Mouse (Mus musculus): ENCODE measurements around the gene Atp13a2. TPM values are rescaled to one million over a fixed set of nuclear protein-coding genes. Genes with fewer than 3 reads are reported as not detected.

Gene Atp13a2
- total and polyA plus RNA-seq, 3 experiments = 21.4 to 67.7 (median 22.3) TPM

GRCm38 (mm10) chr4:141014856-141015255 is 28.2 kb downstream of the Atp13a2 start:
- TF ChIP-seq GATA1 (IDR thresholded peaks at IDR 0.05; ENCODE audit: borderline replicate concordance, low read length) = no peak
- no peak for TF ChIP-seq GATA2 (IDR thresholded peaks at IDR 0.05; ENCODE audit: borderline replicate concordance, low read depth, low read length)
- no peak for TF ChIP-seq POLR2AphosphoS5 (IDR thresholded peaks at IDR 0.05; ENCODE audit: insufficient replicate concordance, low read depth, low read length)
- TF ChIP-seq TAL1 (conservative IDR thresholded peaks at IDR 0.05; ENCODE audit: low read depth, low read length) = no peak
- Histone ChIP-seq H3K4me1 (ENCODE audit: insufficient read depth, low read depth, low read length) (no peaks in the 10 kb centered on the region; the same call in 1 of the 2 replicates), H3K9me3 (replicated peaks) (no peaks in the 10 kb centered on the region), H3K27me3 (ENCODE audit: insufficient read depth, low read length) (peaks cover 53% of the 10 kb centered on the region; the same call in 1 of the 2 replicates), H3K4me3 (ENCODE audit: low read depth, low read length) (no peak overlapping the region), H3K36me3 (replicated peaks) (no peaks in the 10 kb centered on the region)
- DNase-seq (ENCODE audit: low spot score) (no peak), ATAC-seq (ENCODE audit: extremely low read depth, insufficient number of reproducible peaks, low FRiP score, poor library complexity, severe bottlenecking) (no peak)

GRCm38 (mm10) chr4:141015356-141015755 is 28.7 kb downstream of the Atp13a2 start:
- Histone ChIP-seq H3K4me3 (ENCODE audit: low read depth, low read length) (no peak overlapping the region), H3K9me3 (replicated peaks) (no peaks in the 10 kb centered on the region), H3K4me1 (ENCODE audit: insufficient read depth, low read depth, low read length) (no peaks in the 10 kb centered on the region; the same call in 1 of the 2 replicates), H3K36me3 (replicated peaks) (no peaks in the 10 kb centered on the region), H3K27me3 (ENCODE audit: insufficient read depth, low read length) (peaks cover 51% of the 10 kb centered on the region; the same call in 1 of the 2 replicates)
- TF ChIP-seq GATA1 (IDR thresholded peaks at IDR 0.05; ENCODE audit: borderline replicate concordance, low read length) (no peak), TAL1 (conservative IDR thresholded peaks at IDR 0.05; ENCODE audit: low read depth, low read length) (no peak), GATA2 (IDR thresholded peaks at IDR 0.05; ENCODE audit: borderline replicate concordance, low read depth, low read length) (no peak), CTCF (IDR thresholded peaks at IDR 0.05; ENCODE audit: low read depth, low read length) (no peak), POLR2AphosphoS5 (IDR thresholded peaks at IDR 0.05; ENCODE audit: insufficient replicate concordance, low read depth, low read length) (no peak)
- no peak for DNase-seq (ENCODE audit: low spot score)
- no peak for ATAC-seq (ENCODE audit: extremely low read depth, insufficient number of reproducible peaks, low FRiP score, poor library complexity, severe bottlenecking)

DNA sequence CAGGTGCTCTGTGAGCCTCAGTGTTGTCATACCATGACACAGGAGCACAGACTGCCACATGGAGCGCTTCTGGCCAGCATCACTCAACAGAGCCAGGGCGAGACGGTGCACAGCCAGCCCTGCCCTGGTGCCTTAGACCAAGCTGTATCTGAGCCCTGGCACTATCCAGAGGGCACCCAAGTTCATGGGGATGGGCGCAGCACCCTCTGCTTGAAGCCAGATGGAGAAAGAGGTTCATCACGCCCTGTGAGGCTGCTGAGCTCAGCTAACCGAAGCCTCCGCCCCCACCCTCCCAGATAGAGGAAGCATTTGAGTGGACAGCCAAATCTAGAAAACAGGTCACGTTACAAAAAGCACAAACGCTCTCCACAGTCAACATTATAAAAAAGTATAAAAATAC is 29.6 kb downstream of the Atp13a2 start:
- Histone ChIP-seq H3K27me3 (ENCODE audit: insufficient read depth, low read length) (peaks cover 46% of the 10 kb centered on the region; the same call in 1 of the 2 replicates), H3K4me1 (ENCODE audit: insufficient read depth, low read depth, low read length) (no peaks in the 10 kb centered on the region; the same call in 1 of the 2 replicates), H3K4me3 (ENCODE audit: low read depth, low read length) (no peak overlapping the region), H3K36me3 (replicated peaks) (no peaks in the 10 kb centered on the region), H3K9me3 (replicated peaks) (no peaks in the 10 kb centered on the region)
- no peak for ATAC-seq (ENCODE audit: extremely low read depth, insufficient number of reproducible peaks, low FRiP score, poor library complexity, severe bottlenecking)
- DNase-seq (ENCODE audit: low spot score) = no peak
- TF ChIP-seq POLR2AphosphoS5 (IDR thresholded peaks at IDR 0.05; ENCODE audit: insufficient replicate concordance, low read depth, low read length) (no peak), CTCF (IDR thresholded peaks at IDR 0.05; ENCODE audit: low read depth, low read length) (no peak), TAL1 (conservative IDR thresholded peaks at IDR 0.05; ENCODE audit: low read depth, low read length) (no peak), GATA2 (IDR thresholded peaks at IDR 0.05; ENCODE audit: borderline replicate concordance, low read depth, low read length) (no peak), GATA1 (IDR thresholded peaks at IDR 0.05; ENCODE audit: borderline replicate concordance, low read length) (no peak)

DNA sequence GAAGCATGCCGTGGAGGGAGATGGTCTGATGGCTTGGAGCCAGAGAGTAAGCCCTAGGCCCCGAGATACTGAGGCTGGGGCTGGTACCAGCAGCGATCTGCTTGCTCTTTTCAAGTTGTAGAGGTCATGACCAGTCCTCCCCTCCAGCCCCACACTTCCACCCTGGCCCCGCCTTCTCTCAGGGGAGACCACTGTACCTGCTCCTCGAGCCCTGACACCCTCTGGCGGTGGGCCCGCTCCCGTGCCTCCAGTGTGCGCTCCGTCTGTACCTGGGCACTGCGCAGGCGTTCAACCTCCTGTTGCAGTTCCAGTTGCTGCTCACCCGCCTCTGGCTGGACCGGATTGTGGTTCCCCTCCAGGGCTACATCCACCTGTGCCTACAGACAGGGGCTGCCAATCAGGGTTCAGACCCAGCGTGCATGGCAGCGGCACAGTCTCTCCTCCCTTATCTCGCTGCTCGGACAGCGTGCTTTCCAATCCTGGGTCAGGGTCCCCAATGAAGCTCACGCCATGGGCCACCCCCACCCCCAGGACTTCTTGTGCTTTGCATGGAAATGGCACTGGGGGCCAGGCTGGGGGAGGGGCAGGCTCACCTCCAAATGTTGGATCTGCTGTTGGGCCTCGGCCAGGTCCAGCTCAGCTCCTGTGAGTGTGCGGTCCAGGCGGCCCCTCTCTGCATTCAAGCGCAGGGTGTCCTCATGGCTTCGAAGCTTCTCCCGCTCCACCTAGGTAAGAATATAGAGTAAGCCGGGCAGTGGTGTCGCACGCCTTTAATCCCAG is 31.2 kb downstream of the Atp13a2 start:
- ATAC-seq (ENCODE audit: extremely low read depth, insufficient number of reproducible peaks, low FRiP score, poor library complexity, severe bottlenecking) = no peak

DNA sequence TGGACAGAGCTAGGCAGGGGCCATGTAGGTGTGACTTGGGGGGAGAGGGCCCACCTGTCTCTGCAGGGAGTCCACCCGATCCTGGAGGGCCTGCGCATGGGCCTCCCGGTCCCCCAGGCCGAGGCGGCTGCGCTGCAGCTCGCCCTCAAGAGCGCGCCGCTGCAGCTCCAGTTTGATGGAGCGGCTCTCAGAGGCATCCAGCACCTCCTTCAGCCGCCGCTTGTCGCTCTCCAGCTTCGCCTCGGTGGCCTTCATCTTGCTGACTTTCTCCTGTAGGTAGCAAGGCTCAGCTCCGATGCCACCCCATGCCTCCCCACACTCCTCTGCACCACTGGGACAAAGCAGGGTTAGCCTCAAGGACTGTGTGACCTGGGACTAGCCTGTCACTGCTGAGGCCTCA is 33.5 kb downstream of the Atp13a2 start:
- Histone ChIP-seq H3K36me3 (replicated peaks) (no peaks in the 10 kb centered on the region), H3K4me1 (ENCODE audit: insufficient read depth, low read depth, low read length) (no peaks in the 10 kb centered on the region; the same call in 1 of the 2 replicates), H3K27me3 (ENCODE audit: insufficient read depth, low read length) (peaks cover 31% of the 10 kb centered on the region), H3K4me3 (ENCODE audit: low read depth, low read length) (no peak overlapping the region), H3K9me3 (replicated peaks) (no peaks in the 10 kb centered on the region)
- TF ChIP-seq TAL1 (conservative IDR thresholded peaks at IDR 0.05; ENCODE audit: low read depth, low read length) (no peak), GATA1 (IDR thresholded peaks at IDR 0.05; ENCODE audit: borderline replicate concordance, low read length) (no peak), POLR2AphosphoS5 (IDR thresholded peaks at IDR 0.05; ENCODE audit: insufficient replicate concordance, low read depth, low read length) (no peak), GATA2 (IDR thresholded peaks at IDR 0.05; ENCODE audit: borderline replicate concordance, low read depth, low read length) (no peak), CTCF (IDR thresholded peaks at IDR 0.05; ENCODE audit: low read depth, low read length) (no peak)
- DNase-seq (ENCODE audit: low spot score) (no peak), ATAC-seq (ENCODE audit: extremely low read depth, insufficient number of reproducible peaks, low FRiP score, poor library complexity, severe bottlenecking) (no peak)

More for the DNA sequence above, 31.2 kb downstream of the Atp13a2 start:
- peaks cover 39% of the 10 kb centered on the region; the same call in 1 of the 2 replicates for H3K27me3 ChIP-seq (ENCODE audit: insufficient read depth, low read length)
- H3K9me3 ChIP-seq (replicated peaks) = no peaks in the 10 kb centered on the region
- no peaks in the 10 kb centered on the region; the same call in 1 of the 2 replicates for H3K4me1 ChIP-seq (ENCODE audit: insufficient read depth, low read depth, low read length)
- H3K36me3 ChIP-seq (replicated peaks) = no peaks in the 10 kb centered on the region
- no peak for TF ChIP-seq CTCF (IDR thresholded peaks at IDR 0.05; ENCODE audit: low read depth, low read length)
- TF ChIP-seq GATA1 (IDR thresholded peaks at IDR 0.05; ENCODE audit: borderline replicate concordance, low read length) = no peak
- TF ChIP-seq GATA2 (IDR thresholded peaks at IDR 0.05; ENCODE audit: borderline replicate concordance, low read depth, low read length) = no peak
- no peak for DNase-seq (ENCODE audit: low spot score)
- no peak overlapping the region for H3K4me3 ChIP-seq (ENCODE audit: low read depth, low read length)

DNA sequence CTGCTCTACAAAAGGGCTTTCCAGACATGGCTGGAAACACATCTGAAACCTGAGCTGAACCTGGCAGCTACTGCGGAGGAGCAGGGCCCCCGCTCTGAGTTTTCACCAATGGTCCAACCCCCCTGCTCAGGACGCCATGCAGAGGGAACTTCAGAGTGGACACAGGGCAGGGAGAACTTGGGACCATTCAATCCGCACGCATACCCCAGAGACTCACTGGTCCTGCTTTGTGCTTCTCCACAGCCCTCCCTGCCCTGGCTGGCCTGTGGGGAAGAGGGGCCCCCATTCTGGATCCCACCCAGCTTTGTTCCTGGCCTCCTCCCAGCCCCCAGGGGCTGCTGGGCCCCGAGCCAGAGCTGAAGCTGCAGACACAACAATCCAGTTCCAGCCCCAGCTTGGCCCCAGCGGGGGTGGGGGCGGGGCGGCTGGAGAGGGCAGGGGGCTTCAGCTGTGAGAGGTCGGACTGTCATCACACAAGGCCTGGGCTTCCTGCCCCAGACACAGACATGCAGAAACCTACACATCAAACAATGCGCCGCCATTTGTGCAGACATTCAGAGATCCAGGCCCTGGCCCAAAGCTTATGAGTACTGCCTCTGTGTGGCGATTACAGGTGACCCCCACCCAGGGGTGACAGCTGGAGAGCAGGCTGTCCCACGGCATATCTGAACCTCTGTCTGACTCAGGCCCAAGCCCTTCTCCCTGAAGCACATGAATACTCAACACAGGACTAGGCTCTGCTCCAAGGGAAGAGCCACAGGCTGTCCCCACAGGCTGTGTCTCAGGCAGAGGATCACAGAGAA is 34.3 kb downstream of the Atp13a2 start:
- Histone ChIP-seq H3K27me3 (ENCODE audit: insufficient read depth, low read length) (peaks cover 29% of the 10 kb centered on the region), H3K4me1 (ENCODE audit: insufficient read depth, low read depth, low read length) (no peaks in the 10 kb centered on the region; the same call in 1 of the 2 replicates), H3K4me3 (ENCODE audit: low read depth, low read length) (no peak overlapping the region), H3K9me3 (replicated peaks) (no peaks in the 10 kb centered on the region), H3K36me3 (replicated peaks) (no peaks in the 10 kb centered on the region)
- DNase-seq (ENCODE audit: low spot score) (no peak), ATAC-seq (ENCODE audit: extremely low read depth, insufficient number of reproducible peaks, low FRiP score, poor library complexity, severe bottlenecking) (no peak)
- no peak for TF ChIP-seq TAL1 (conservative IDR thresholded peaks at IDR 0.05; ENCODE audit: low read depth, low read length)
- TF ChIP-seq GATA2 (IDR thresholded peaks at IDR 0.05; ENCODE audit: borderline replicate concordance, low read depth, low read length) = no peak
- TF ChIP-seq CTCF (IDR thresholded peaks at IDR 0.05; ENCODE audit: low read depth, low read length) = no peak
- TF ChIP-seq GATA1 (IDR thresholded peaks at IDR 0.05; ENCODE audit: borderline replicate concordance, low read length) = no peak
- TF ChIP-seq POLR2AphosphoS5 (IDR thresholded peaks at IDR 0.05; ENCODE audit: insufficient replicate concordance, low read depth, low read length) = no peak

All from G1E (cell line).